Mouse (Mus musculus) inflammation-experienced regulatory T-cells, adult 6 months (primary cell): Measurements from ENCODE around the gene Stx8. TPM values are rescaled to one million over a fixed set of nuclear protein-coding genes. Genes with fewer than 3 reads are reported as not detected.

ENCODE experiments used
- ATAC-seq: one replicate; pipeline ENCODE4 v1.8.0; 2017
- polyA plus RNA-seq, 3 experiments: library from polyadenylated mRNA; unstranded; fragments of 100-300 nt; shearing (Covaris generic); gene quantifications; one replicate each; pipeline ENCODE4 v1.2.1; 2017

Stx8 gene
- polyA plus RNA-seq, 3 experiments from 2014 or later, result 59.6 to 76.8 (median 64.6) TPM

GRCm38 (mm10) chr11:68036133-68036959 lies 70.4 kb downstream of the Stx8 start:
- no peak for ATAC-seq

GRCm38 (mm10) chr11:68037093-68037492 lies 71.1 kb downstream of the Stx8 start:
- no peak for ATAC-seq

- ATAC-seq, result no peak
Observed at GRCm38 (mm10) chr11:68038101-68038500, 72.1 kb downstream of the Stx8 start.

- ATAC-seq, result no peak
Observed at GRCm38 (mm10) chr11:68044181-68044580, 78.2 kb downstream of the Stx8 start.

DNA sequence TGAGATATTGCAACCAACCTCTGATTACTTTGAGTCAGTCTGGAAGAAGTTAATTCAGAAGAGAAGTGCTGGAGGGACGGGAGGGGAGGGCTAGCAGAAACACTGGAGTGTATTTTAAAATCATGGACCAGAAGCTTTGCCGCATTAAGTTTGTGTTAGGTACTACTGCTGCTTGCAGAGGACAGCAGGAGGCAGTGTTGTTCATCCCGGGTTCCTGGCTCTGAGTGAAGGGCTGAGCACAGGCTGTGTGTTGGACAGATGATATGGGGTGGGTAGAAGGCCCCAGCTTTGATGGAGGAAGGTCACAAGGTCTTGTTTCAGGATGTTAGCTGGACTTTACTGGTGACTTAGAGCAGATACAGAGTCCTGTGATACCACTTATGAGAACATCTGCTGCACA lies 80.9 kb downstream of the Stx8 start:
- ATAC-seq, result no peak

DNA sequence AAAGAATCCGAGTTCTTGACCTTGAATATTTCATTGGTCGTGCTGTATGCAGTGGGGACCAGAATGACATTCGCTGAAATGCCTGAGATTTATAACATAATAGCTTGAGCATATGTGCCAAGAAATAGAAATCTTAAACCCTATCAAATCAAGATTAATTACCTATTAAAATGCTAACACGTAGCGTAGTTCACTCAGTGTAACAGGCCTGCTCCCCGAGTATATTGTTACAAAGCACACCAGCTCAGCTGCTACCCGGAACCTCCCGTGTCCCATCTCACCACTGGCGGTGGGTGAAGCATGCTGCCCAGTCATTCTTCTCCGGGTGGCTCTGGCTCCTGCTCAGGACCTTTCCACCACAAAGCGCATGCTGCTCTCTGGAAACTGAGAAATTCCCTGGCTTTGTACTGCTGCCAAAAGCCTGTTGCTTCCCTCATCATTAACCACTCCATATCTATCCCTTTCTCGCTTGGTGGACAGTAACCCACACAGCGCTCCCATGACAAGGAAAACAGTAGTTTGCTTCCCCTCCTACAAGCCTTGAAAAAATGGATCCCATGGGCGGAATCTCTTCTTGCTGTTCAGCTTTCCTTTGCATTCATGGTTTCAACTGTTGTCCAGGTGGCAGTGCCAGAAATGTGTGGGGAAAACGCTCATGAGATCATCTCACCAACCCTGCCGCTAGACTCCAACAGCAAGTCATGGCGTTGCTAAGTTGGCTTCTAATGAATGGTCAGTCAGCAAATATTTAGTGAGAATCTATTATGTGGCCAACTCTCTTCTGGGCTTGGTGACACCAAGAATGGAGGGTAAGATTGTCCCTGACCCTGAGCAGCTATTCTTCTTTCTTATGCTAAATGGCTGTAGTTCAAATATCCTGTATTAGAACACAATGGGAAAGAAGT lies 83.5 kb downstream of the Stx8 start:
- no peak for ATAC-seq

DNA sequence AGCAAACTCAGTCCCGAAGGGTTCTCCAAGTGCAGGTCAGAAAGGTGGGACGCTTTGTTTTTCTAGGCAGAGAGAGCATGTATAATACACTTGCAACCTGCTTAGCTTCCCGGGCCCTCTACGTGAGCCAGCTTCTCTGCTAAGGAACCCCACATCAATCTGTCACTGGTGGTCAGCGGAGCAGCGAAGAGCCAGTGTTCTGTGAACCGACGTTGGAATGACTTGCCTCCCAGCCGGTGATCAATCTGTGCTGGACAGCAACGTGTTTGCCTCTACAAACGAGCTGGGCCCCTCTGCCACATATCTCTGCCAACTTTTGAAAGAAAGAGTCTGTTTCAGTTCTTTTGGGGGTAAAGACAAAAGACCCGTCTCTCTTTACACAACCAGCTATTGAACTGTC lies 84.7 kb downstream of the Stx8 start:
- ATAC-seq, result no peak

DNA sequence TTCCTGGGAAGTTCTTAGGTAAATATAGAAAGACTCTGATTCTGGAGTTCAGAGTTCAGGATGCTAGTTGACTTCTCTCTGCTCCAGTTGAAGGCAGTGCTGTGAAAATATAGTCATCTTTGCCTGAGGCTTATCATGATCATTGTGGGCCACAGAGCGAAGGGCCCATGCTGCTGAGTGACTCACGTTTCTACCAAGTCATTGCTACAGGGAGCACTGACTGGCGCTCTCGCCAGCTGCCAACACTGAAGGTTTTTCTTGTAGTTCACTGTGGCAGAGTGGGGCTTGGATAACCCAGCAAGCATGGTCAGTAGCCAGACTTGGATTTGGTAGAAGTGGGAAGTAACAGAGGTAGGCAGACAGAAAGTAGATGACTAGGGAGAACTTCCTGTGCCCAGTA lies 85.3 kb downstream of the Stx8 start:
- ATAC-seq, result no peak

DNA sequence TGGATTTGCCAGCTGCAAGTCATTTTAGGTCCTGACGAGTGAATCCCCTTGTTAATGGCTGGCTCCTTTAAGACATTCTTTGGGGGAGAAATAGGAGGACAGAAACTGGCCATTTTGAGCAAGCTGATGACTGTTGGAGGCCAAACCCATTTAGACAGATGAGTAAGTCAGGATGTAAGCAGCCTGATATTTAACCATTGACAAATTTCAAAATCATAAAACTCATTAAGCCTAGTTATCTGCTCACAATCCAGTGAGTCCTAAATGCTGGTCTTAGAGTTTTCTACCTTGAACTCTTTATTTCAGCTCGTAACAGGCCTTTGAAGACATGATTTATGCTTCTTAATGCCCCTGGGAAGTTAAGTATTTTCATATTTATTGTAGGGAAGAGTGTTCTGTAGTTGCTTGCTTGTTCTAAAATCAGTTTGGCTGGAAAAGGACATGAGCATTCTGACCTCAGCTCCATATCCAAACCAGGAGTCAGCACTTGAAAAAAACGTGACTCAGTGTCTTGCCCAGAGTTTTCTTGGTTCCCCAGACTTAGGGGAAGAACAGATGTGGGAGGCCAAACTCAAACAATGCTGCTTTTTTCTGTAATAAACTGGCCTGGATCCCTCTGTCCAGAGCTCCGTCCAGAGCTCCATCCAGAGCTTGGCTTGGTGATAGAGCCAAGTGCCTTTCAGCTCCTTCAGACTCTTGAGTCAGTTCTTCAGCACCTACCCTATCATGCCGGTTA lies 92.6 kb downstream of the Stx8 start:
- ATAC-seq, result no peak

GRCm38 (mm10) chr11:68060651-68061050 lies 94.7 kb downstream of the Stx8 start:
- ATAC-seq, result no peak

DNA sequence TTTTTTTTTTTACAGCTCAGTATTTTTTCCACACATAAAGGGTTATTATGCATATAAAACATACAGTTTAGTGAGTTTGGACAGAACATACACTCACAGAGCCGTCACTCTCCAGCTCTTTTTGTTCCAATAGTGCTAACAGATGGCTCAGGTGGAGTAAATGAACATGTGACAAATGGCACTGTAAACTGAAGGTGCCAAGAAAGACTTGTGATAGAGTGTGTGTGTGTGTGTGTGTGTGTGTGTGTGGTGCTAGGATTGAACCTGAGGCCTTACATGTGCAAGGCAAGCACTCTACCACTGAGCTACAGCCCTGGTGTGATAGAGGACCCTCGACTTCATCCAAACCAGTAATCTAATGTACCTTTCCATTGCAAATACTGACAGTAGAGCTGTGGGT lies 96.1 kb downstream of the Stx8 start:
- no peak for ATAC-seq

DNA sequence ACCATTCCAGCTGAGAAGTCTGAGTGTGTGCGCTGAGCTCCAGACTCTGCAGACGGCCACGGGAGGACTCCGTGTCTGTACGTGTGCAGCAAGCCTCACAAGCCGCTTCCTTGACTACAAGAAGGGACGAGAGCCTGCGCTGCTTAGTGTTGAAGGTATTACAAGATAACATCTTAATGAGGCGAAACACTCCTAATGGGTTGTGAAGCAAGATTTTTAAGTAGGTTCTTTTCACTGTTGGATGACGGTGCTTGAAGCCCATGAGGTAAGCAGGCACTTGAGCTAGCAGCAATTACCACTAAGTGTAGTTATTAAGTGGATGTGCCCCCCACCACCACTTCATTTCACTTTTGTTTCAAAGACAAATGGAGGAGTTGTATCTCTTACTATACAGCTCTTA lies 101.8 kb downstream of the Stx8 start:
- no peak for ATAC-seq

DNA sequence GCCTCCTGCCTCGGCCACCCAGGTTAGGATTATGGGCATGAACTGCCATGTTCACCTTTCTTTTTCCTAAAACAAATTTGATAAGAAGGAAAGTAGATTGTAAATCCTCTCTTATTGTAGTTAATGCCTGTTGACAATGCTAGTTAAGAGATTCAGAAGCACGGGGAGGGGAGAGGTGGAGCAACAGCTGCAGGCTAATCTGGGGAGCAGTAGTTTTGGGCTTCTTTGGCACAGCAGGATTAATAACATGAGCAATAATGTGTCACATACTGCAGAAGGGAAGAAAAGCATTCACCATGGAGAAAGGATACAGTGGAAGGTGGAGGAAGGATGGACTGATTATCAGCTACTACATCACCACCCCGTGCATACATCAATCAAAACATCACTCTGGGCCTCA lies 104.1 kb downstream of the Stx8 start:
- no peak for ATAC-seq

GRCm38 (mm10) chr11:68071836-68072235 lies 105.8 kb downstream of the Stx8 start:
- ATAC-seq, result no peak

DNA sequence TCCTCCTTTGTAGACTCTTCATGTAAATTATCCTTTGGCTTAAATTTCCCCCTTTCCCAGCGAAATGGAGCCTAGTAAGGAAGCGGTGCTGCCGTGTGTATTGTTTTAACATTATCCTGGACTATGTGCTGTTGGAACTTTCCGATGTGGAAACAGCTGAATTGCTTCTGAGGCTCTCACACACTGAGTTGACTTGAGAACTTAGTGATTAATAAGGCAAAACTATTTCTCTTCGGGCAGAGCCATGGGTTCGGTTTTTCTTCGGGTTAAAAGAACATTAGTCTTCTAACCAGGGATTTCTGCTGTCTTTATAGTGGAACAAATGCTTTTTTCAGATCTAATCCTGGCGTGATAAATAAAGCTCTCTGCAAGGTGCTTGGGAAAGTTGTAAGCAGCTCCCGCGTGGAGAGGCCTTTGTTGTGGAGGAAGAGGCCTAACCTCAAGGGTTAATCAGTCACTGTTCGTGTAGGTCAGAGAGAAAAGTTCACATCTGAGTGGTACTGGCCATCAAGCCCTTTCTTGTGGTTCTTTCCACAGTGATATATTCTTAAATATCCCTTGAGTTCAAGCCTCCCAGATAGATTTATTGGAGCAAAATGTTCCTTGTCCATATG lies 106.7 kb downstream of the Stx8 start:
- no peak for ATAC-seq

DNA sequence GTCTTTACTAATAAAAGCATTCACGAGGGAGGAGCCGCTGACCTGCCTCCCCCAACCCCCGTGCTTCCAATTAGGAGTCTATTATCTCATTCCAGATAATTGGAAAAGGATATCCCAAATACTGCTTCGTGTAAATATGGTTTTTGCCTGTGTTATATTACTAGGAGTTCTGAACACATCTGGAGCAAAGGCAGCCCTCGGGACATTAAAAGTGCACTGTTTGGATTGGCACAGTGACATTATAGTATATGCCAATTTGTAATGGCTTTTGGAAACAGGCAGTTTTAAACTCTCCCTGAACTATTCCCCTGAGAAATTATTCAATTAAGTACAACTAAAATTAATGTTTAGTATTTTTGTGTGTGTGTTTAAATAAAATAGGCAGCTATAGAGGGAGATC lies 108.7 kb downstream of the Stx8 start:
- no peak for ATAC-seq

DNA sequence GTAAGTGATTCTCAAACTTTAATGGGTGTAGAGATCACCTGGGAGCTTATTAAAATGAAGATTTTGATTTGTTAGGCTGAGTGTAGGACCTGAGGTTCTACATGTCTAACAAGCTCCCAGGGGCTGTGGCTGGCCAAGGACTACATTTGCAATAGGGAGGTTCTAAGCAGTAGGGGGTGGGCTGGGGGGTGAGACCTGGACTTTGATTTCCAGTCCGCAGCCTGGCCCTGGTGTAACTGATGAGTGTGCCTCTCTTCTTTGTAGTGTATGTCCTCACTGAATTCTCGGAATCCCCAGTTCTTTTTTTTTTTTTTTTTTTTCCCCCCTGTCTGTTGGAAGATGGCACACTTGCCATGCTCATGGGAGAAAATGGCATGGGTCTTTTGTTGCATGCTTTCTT lies 109.3 kb downstream of the Stx8 start:
- no peak for ATAC-seq

DNA sequence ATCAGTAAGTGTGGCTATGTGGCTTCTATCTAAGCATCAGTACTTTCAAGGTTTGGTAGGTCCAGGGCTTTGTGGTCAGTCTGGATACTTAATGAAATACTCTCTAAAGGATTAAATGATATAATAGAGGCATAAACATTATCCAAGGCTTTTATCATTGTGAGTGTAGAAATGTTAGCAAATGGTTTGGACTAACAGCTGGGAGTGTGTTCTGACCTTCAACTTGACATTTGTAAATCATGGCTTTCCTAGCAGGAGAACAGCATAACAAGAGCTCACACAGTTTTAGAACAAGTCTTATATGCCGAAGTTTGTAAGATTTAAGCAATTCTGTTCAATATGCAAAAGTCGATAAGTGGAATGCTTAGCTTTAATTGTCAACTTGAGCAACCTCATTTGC lies 113.8 kb downstream of the Stx8 start:
- no peak for ATAC-seq

- no peak for ATAC-seq
Observed at GRCm38 (mm10) chr11:68080999-68081398, 115.0 kb downstream of the Stx8 start.

GRCm38 (mm10) chr11:68082756-68083155 lies 116.8 kb downstream of the Stx8 start:
- no peak for ATAC-seq

- no peak for ATAC-seq
Observed at GRCm38 (mm10) chr11:68083562-68083961, 117.6 kb downstream of the Stx8 start.

DNA sequence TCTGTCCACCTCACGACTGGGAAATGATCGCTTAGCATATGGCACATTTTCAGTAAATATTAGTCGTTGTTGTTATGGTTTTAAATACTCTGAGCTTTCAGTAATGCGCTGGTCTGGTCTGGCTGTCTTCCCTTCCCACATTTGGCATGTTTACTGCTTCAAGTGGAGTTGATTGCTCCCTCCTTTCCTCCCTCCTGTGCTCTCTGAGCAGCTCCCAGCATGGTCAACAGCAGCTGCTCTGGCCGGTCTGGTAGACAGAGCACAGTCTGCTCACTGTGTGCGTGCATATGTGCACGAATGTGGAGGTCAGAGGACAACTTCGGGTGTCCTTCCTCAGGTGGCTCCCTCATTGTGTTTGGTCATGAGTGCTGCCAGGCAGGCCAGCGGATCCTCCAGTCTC lies 120.2 kb downstream of the Stx8 start:
- no peak for ATAC-seq

DNA sequence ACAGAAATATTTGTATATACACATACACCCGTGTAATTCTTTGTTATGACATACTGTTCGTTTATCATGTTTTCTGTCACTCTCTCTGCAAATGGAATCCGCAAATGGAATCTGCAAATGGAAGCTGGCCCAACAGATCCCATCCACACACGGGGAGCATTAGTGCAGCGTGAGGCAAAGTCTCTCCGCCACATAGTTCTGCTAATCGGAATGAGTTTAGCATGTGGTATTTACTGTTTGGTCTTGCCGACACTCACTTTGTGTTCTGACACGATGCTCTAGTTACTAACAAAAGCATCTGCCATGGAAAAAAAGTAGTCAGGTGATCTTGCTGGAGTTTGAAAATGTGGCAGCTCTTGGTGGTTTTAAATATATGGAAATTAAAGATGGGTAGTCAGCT lies 123.4 kb downstream of the Stx8 start:
- ATAC-seq, result no peak
